Mouse (Mus musculus): Measurements from ENCODE around the gene Sgta.
"Not testable (repeated sequence)": the region's sequence is repeated elsewhere in the genome, so short reads cannot be mapped to it uniquely, and the experiment has no call there.

The Sgta gene

GRCm38 (mm10) chr10:81057406-81058130, 2.4 kb downstream of the Sgta start:
- no peak for DNase-seq

GRCm38 (mm10) chr10:81055802-81056340, 4.1 kb downstream of the Sgta start:
- not testable (repeated sequence) for DNase-seq

GRCm38 (mm10) chr10:81055169-81055568, 4.8 kb downstream of the Sgta start:
- no peak for DNase-seq

- DNase-seq = no peak
Measured at GRCm38 (mm10) chr10:81052577-81052976, 7.4 kb downstream of the Sgta start.

GRCm38 (mm10) chr10:81051133-81051532, 8.8 kb downstream of the Sgta start:
- DNase-seq = no peak

GRCm38 (mm10) chr10:81050645-81051044, 9.3 kb downstream of the Sgta start:
- no peak for DNase-seq

- DNase-seq = not testable (repeated sequence)
Measured at GRCm38 (mm10) chr10:81045246-81045645, 14.7 kb downstream of the Sgta start.

GRCm38 (mm10) chr10:81041458-81042175, 18.4 kb downstream of the Sgta start:
- DNase-seq = peak; percentile 60 to 64

GRCm38 (mm10) chr10:81036988-81037580, 22.9 kb downstream of the Sgta start, which contains the start of gene Slc39a3:
Gene Slc39a3 (minus strand): TSS chr10:81037426.
- DNase-seq = peak; percentile 98 to 99

GRCm38 (mm10) chr10:81036251-81036650, 23.7 kb downstream of the Sgta start:
- DNase-seq = no peak

- DNase-seq = no peak
Measured at GRCm38 (mm10) chr10:81033586-81033985, 26.4 kb downstream of the Sgta start.

GRCm38 (mm10) chr10:81029031-81029430, 30.9 kb downstream of the Sgta start:
- no peak for DNase-seq

GRCm38 (mm10) chr10:81028219-81028618, 31.8 kb downstream of the Sgta start:
- no peak for DNase-seq

GRCm38 (mm10) chr10:81027331-81027730, 32.6 kb downstream of the Sgta start:
- DNase-seq = no peak

- DNase-seq = no peak
Measured at GRCm38 (mm10) chr10:81026857-81027256, 33.1 kb downstream of the Sgta start.

GRCm38 (mm10) chr10:81025639-81026275, 34.2 kb downstream of the Sgta start, which contains the start of gene Diras1:
Gene Diras1 (minus strand): TSS chr10:81025662.
- DNase-seq = no peak

- DNase-seq = no peak
Measured at GRCm38 (mm10) chr10:81025047-81025621, 34.8 kb downstream of the Sgta start.

GRCm38 (mm10) chr10:81024346-81024937, 35.5 kb downstream of the Sgta start:
- DNase-seq = no peak

GRCm38 (mm10) chr10:81022744-81023143, 37.2 kb downstream of the Sgta start:
- DNase-seq = no peak

- no peak for DNase-seq
Measured at GRCm38 (mm10) chr10:81021547-81022110, 38.4 kb downstream of the Sgta start.

GRCm38 (mm10) chr10:81020207-81020606, 39.8 kb downstream of the Sgta start:
- no peak for DNase-seq

- DNase-seq = no peak
Measured at GRCm38 (mm10) chr10:81019687-81020086, 40.3 kb downstream of the Sgta start.

Data from lung, adult 18-20 months (tissue).